Mouse (Mus musculus): ENCODE results near the gene Gm17093.
"Not testable (repeated sequence)": the region's sequence is repeated elsewhere in the genome, so short reads cannot be mapped to it uniquely, and the experiment has no call there.

- not testable (repeated sequence) for TF ChIP-seq CTCF, EP300 (IDR thresholded peaks at IDR 0.05; ENCODE audit: low read depth)
Measured at GRCm38 (mm10) chr14:44547961-44548360, 29.9 kb downstream of the Gm17093 start.

Data from liver, postnatal 0 days (tissue).